Mouse (Mus musculus) naive thymus-derived CD4-positive, alpha-beta T cell, adult 5 months (primary cell): ENCODE data around the gene Nudt12. TPM values are rescaled to one million over a fixed set of nuclear protein-coding genes. Genes with fewer than 3 reads are reported as not detected.

Source experiments
- polyA plus RNA-seq: library from polyadenylated mRNA; unstranded; fragments of 100-300 nt; shearing (Covaris generic); gene quantifications from one replicate; pipeline ENCODE4 v1.2.1, GENCODE M21; 2017

Gene Nudt12
- 0.24 TPM for polyA plus RNA-seq

GRCm38 (mm10) chr17:59013091-59013459 is at the start of gene Nudt12:
TSS of gene Nudt12 (minus strand) at chr17:59013372.

GRCm38 (mm10) chr17:58991275-58991674 is 21.9 kb downstream of the Nudt12 start, which contains the start of gene Pdzph1:
TSS of gene Pdzph1 (minus strand) at chr17:58991375.

Other genes with a start within 250 kb of the Nudt12 start
- gene Pdzph1, start 22.0 kb downstream of the Nudt12 start, polyA plus RNA-seq = not detected